Mouse (Mus musculus) cortical plate, adult 2 months (tissue): ENCODE measurements around the gene Slc25a42. TPM values are rescaled to one million over a fixed set of nuclear protein-coding genes. Genes with fewer than 3 reads are reported as not detected.

Experiments used
- H3K27ac ChIP-seq: fragments of 200-500 bp; 2 replicates; pipeline ENCODE4 v1.5.1; 2012; ENCODE audit warnings: low read length, control low read depth, inconsistent platforms; ENCODE audit not compliant: insufficient read depth
- H3K4me1 ChIP-seq: fragments of 200-500 bp; 2 replicates; pipeline ENCODE4 v1.6.1; 2011; ENCODE audit warnings: low read length; ENCODE audit not compliant: control insufficient read depth, insufficient read depth
- H3K4me3 ChIP-seq: fragments of 200-500 bp; 2 replicates; pipeline ENCODE4 v1.5.1; 2011; ENCODE audit warnings: mild to moderate bottlenecking, low read length, control low read depth; ENCODE audit not compliant: insufficient read depth
- CTCF ChIP-seq: fragments of 200-500 bp; IDR thresholded peaks from 2 replicates; pipeline ENCODE4 v1.5.1; 2011; ENCODE audit warnings: mild to moderate bottlenecking, control low read depth, low read length; ENCODE audit not compliant: insufficient read depth; ENCODE audit errors: extremely low read depth
- POLR2A ChIP-seq: fragments of 200-500 bp; IDR thresholded peaks from 2 replicates; pipeline ENCODE4 v1.6.1; 2011; ENCODE audit warnings: mild to moderate bottlenecking, low read length, control low read depth; ENCODE audit not compliant: insufficient read depth; ENCODE audit errors: extremely low read depth
- polyA plus RNA-seq: library from polyadenylated mRNA; depleted of rRNA; stranded (reverse); fragments of >200 nt; gene quantifications from 2 replicates; pipeline ENCODE4 v1.2.3, GENCODE M21; 2012

Slc25a42 gene
- polyA plus RNA-seq, 1 experiment, result 55.9 TPM

- Histone ChIP-seq H3K4me1 (peaks cover 13% of the 10 kb centered on the region), H3K27ac (no peak overlapping the region), H3K4me3 (no peak overlapping the region)
- TF ChIP-seq POLR2A (no peak), CTCF (no peak)
These were observed 7.3 kb downstream of the Slc25a42 start for GRCm38 (mm10) chr8:70204757-70205156.

GRCm38 (mm10) chr8:70203072-70203471 lies 9.0 kb downstream of the Slc25a42 start:
- Histone ChIP-seq H3K4me3 (no peak overlapping the region), H3K27ac (no peak overlapping the region), H3K4me1 (peaks cover 15% of the 10 kb centered on the region)
- no peak for TF ChIP-seq CTCF
- TF ChIP-seq POLR2A, result no peak

GRCm38 (mm10) chr8:70201417-70201816 lies 10.7 kb downstream of the Slc25a42 start:
- no peak for TF ChIP-seq POLR2A
- TF ChIP-seq CTCF, result no peak
- H3K27ac ChIP-seq, result no peak overlapping the region
- H3K4me3 ChIP-seq, result no peak overlapping the region
- peaks cover 15% of the 10 kb centered on the region for H3K4me1 ChIP-seq

GRCm38 (mm10) chr8:70200098-70200681 lies 11.9 kb downstream of the Slc25a42 start:
- H3K4me3 ChIP-seq, result no peak overlapping the region
- no peak for TF ChIP-seq POLR2A
- TF ChIP-seq CTCF, result peak; percentile 71
- no peak overlapping the region for H3K27ac ChIP-seq
- peaks cover 15% of the 10 kb centered on the region for H3K4me1 ChIP-seq

- TF ChIP-seq POLR2A, result no peak
- no peak for TF ChIP-seq CTCF
- no peak overlapping the region for H3K27ac ChIP-seq
- H3K4me1 ChIP-seq, result peaks cover 13% of the 10 kb centered on the region
- H3K4me3 ChIP-seq, result no peak overlapping the region
These were observed 14.5 kb downstream of the Slc25a42 start for GRCm38 (mm10) chr8:70197603-70198002.

GRCm38 (mm10) chr8:70195762-70196161 lies 16.3 kb downstream of the Slc25a42 start:
- H3K4me1 ChIP-seq, result peaks cover 9% of the 10 kb centered on the region
- no peak overlapping the region for H3K27ac ChIP-seq
- no peak overlapping the region for H3K4me3 ChIP-seq
- TF ChIP-seq POLR2A, result no peak
- no peak for TF ChIP-seq CTCF

- Histone ChIP-seq H3K4me1 (no peaks in the 10 kb centered on the region; the same call in 1 of the 2 replicates), H3K27ac (no peak overlapping the region), H3K4me3 (no peak overlapping the region)
- TF ChIP-seq POLR2A (no peak), CTCF (no peak)
These were observed 17.9 kb downstream of the Slc25a42 start for GRCm38 (mm10) chr8:70194191-70194590.

GRCm38 (mm10) chr8:70193238-70193637 lies 18.9 kb downstream of the Slc25a42 start:
- Histone ChIP-seq H3K4me1 (no peaks in the 10 kb centered on the region), H3K4me3 (no peak overlapping the region), H3K27ac (no peak overlapping the region)
- TF ChIP-seq POLR2A (no peak), CTCF (no peak)

GRCm38 (mm10) chr8:70188707-70189106 lies 23.4 kb downstream of the Slc25a42 start:
- no peak overlapping the region for H3K27ac ChIP-seq
- no peak overlapping the region for H3K4me3 ChIP-seq
- TF ChIP-seq POLR2A (no peak), CTCF (no peak)
- H3K4me1 ChIP-seq, result no peaks in the 10 kb centered on the region

- TF ChIP-seq POLR2A (no peak), CTCF (no peak)
- no peak overlapping the region for H3K27ac ChIP-seq
- no peak overlapping the region for H3K4me3 ChIP-seq
- H3K4me1 ChIP-seq, result no peaks in the 10 kb centered on the region
These were observed 28.9 kb downstream of the Slc25a42 start for GRCm38 (mm10) chr8:70183194-70183593.

GRCm38 (mm10) chr8:70181903-70182252 lies 30.2 kb downstream of the Slc25a42 start:
- Histone ChIP-seq H3K4me3 (no peak overlapping the region), H3K27ac (no peak overlapping the region), H3K4me1 (no peaks in the 10 kb centered on the region)
- no peak for TF ChIP-seq POLR2A
- TF ChIP-seq CTCF, result no peak
